8 mouse cellular contexts compared by ENCODE assay signal in the genomic region with DNA sequence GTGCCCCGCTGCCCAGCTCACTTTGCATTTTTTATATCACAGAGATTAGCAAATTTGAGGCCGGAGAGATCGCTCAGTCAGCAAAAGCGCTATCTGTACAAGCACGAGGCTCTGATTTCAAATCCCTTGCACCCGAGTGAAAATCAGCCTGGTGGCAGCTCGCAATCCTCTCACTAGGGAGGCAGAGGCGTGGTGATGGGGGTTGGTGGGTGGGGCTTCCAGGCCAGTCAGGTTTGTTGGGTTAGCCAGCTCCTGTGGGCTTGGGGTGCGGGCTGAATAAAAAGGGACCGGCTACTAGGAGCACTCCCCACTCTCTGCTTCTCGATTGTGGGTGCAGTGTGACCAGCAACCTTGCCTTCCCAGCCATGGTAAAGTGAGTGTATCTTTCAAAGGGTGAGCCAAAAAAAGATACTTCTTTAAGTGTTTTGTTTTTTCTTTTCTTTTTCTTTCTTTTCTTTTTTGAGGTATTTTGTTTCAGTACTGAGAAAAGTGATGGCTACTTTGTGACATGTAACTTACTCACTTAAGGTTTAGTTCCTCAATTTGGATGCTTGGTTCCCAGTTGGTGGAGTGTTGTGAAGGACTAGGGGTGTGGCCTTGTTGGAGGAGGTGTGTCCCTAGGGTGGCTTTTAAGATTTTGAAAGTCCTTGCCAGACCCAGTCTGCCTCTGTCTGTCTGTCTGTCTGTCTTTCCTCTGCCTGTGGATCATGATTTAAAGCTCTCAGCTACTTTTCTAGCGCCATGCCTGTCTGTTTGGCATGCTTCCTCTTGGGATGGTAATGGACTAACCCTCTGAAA. TPM values are rescaled to one million over a fixed set of nuclear protein-coding genes. Genes with fewer than 3 reads are reported as not detected.
DNase-seq lines count a peak whose midpoint lies in the region; ATAC-seq and TF ChIP-seq lines count a peak whose summit lies in the region.

No protein-coding gene starts in this region.

- no peak for DNase-seq in forebrain, postnatal 0 days
- peak; percentile 87 for DNase-seq in A20 (ENCODE audit: low read depth, low spot score)
- no peak for DNase-seq in ovary, postnatal 10 days (ENCODE audit: low spot score)
- no peak for DNase-seq in frontal cortex, adult 2 months (ENCODE audit: extremely low spot score in 1 of 2, low spot score in 1 of 2)
- DNase-seq in left cerebral cortex, postnatal 4 days, result no peak

- no peak overlapping the region for H3K27ac ChIP-seq in forebrain, postnatal 0 days (ENCODE audit: low read depth, low read length)
- H3K27ac ChIP-seq in forebrain, embryonic 16.5 days (ENCODE audit: low read length), result no peak overlapping the region

- peaks cover 4% of the 10 kb centered on the region; the same call in 1 of the 2 replicates for H3K4me1 ChIP-seq in forebrain, postnatal 0 days (ENCODE audit: insufficient read depth)
- H3K4me1 ChIP-seq in forebrain, embryonic 16.5 days (replicated peaks; ENCODE audit: control insufficient read depth, insufficient read depth, low read length), result peaks cover 26% of the 10 kb centered on the region
- H3K4me1 ChIP-seq in erythroblast, embryonic 14.5 days (ENCODE audit: control insufficient read depth), result peaks cover 88% of the 10 kb centered on the region

- no peak for TF ChIP-seq POLR2A in myocyte (IDR thresholded peaks at IDR 0.05; ENCODE audit: insufficient read length, low read depth)

- H3K36me3 ChIP-seq in forebrain, postnatal 0 days (ENCODE audit: insufficient read depth), result no peaks in the 10 kb centered on the region
- H3K36me3 ChIP-seq in forebrain, embryonic 16.5 days (ENCODE audit: control insufficient read depth, insufficient read depth), result no peaks in the 10 kb centered on the region
- H3K36me3 ChIP-seq in erythroblast, embryonic 14.5 days (ENCODE audit: control insufficient read depth), result peaks cover 36% of the 10 kb centered on the region
- no peaks in the 10 kb centered on the region for H3K36me3 ChIP-seq in myocyte (ENCODE audit: control insufficient read depth, insufficient read depth)

- no peaks in the 10 kb centered on the region for H3K9me3 ChIP-seq in forebrain, postnatal 0 days (ENCODE audit: low read length)
- H3K9me3 ChIP-seq in forebrain, embryonic 16.5 days (ENCODE audit: control insufficient read depth, low read length), result no peaks in the 10 kb centered on the region
- H3K9me3 ChIP-seq in erythroblast, embryonic 14.5 days (ENCODE audit: control insufficient read depth, low read length), result peaks cover 26% of the 10 kb centered on the region

- ATAC-seq in forebrain, postnatal 0 days, result no peak
- ATAC-seq in forebrain, embryonic 16.5 days, result no peak

- TF ChIP-seq CTCF in forebrain, postnatal 0 days (IDR thresholded peaks at IDR 0.05; ENCODE audit: low read depth), result no peak

- no peak overlapping the region for H3K4me3 ChIP-seq in forebrain, postnatal 0 days (ENCODE audit: low read depth, low read length)
- no peak overlapping the region for H3K4me3 ChIP-seq in forebrain, embryonic 16.5 days (replicated peaks; ENCODE audit: low read length)
- peak overlapping the region; percentile 69 for H3K4me3 ChIP-seq in erythroblast, embryonic 14.5 days (replicated peaks)
- H3K4me3 ChIP-seq in myocyte, result no peak overlapping the region

- H3K4me2 ChIP-seq in forebrain, postnatal 0 days (ENCODE audit: low read depth), result no peak overlapping the region
- H3K4me2 ChIP-seq in forebrain, embryonic 16.5 days (ENCODE audit: low read length), result no peak overlapping the region
- peak overlapping the region; percentile 35 for H3K4me2 ChIP-seq in myocyte (ENCODE audit: low read depth)

- H3K9ac ChIP-seq in forebrain, postnatal 0 days, result peak overlapping the region; percentile 14; the same call in 1 of the 2 replicates
- no peak overlapping the region for H3K9ac ChIP-seq in forebrain, embryonic 16.5 days (replicated peaks; ENCODE audit: low read depth, low read length)

- no peak overlapping the region for H3ac ChIP-seq in myocyte (ENCODE audit: control insufficient read depth, insufficient read length)

- no peaks in the 10 kb centered on the region for H3K27me3 ChIP-seq in forebrain, postnatal 0 days (ENCODE audit: insufficient read depth, low read length)
- H3K27me3 ChIP-seq in forebrain, embryonic 16.5 days (replicated peaks; ENCODE audit: control insufficient read depth, insufficient read depth, low read length), result no peaks in the 10 kb centered on the region
- no peaks in the 10 kb centered on the region for H3K27me3 ChIP-seq in erythroblast, embryonic 14.5 days (ENCODE audit: control insufficient read depth)
- H3K27me3 ChIP-seq in myocyte (ENCODE audit: control insufficient read depth, insufficient read depth, insufficient read length), result no peaks in the 10 kb centered on the region

- peaks cover 59% of the 10 kb centered on the region for H3K79me2 ChIP-seq in myocyte (ENCODE audit: control insufficient read depth, insufficient read depth)

- WGBS in forebrain, postnatal 0 days, result 55% methylated on average over 12 of the region's 12 CpGs
- WGBS in forebrain, embryonic 16.5 days, result 51% methylated on average over 12 of the region's 12 CpGs

- intact Hi-C loops in left cerebral cortex, postnatal 4 days (cut with DNase I), result loop anchor here (2.0 to 10.0 kb wide), 2 partner anchors 37 to 117 kb away; no protein-coding TSS in a partner anchor

TF ChIP-seq in myocyte, 11 proteins besides CTCF, POLR2A, EP300 and RAD21:
- TF ChIP-seq CEBPB (IDR thresholded peaks at IDR 0.05; ENCODE audit: insufficient read depth, poor library complexity, severe bottlenecking) (no peak), MAX (IDR thresholded peaks at IDR 0.05; ENCODE audit: low read depth) (no peak), TCF3 (IDR thresholded peaks at IDR 0.05; ENCODE audit: insufficient read length, low read depth) (no peak), SRF (IDR thresholded peaks at IDR 0.05; ENCODE audit: control insufficient read depth, insufficient read length, low read depth) (no peak), POLR2AphosphoS2 (IDR thresholded peaks at IDR 0.05; ENCODE audit: insufficient read length, low read depth) (no peak), MYOG (IDR thresholded peaks at IDR 0.05; ENCODE audit: control insufficient read depth in 1 of 3, insufficient read depth in 1 of 3, insufficient read length in 2 of 3, low read depth in 2 of 3) (no peak), REST (IDR thresholded peaks at IDR 0.05; ENCODE audit: insufficient read depth, insufficient read length) (no peak), E2F4 (IDR thresholded peaks at IDR 0.05; ENCODE audit: insufficient read depth) (no peak), MYOD1 (IDR thresholded peaks at IDR 0.05; ENCODE audit: control insufficient read depth in 1 of 3, insufficient read length in 2 of 3, low read depth in 2 of 3) (no peak), USF1 (IDR thresholded peaks at IDR 0.05; ENCODE audit: low read depth) (no peak), TCF12 (IDR thresholded peaks at IDR 0.05; ENCODE audit: insufficient read depth, poor library complexity, severe bottlenecking) (no peak)

RNA-seq across cellular contexts. Expression of a gene that starts 17.9 kb away (rescaled TPM):
- 38.4 and 49.8 TPM in 2 replicates for total RNA-seq in forebrain, postnatal 0 days (2014; rRNA removed)
- 83.1 and 93.9 TPM in 2 replicates for polyA plus RNA-seq in forebrain, postnatal 0 days (2015; fragmentation: Nextera tagmentation; extraction: Ambion mirVana)
- polyA plus RNA-seq in forebrain, embryonic 16.5 days (2015; fragmentation: Nextera tagmentation; extraction: Ambion mirVana), result 78.9 and 93.2 TPM in 2 replicates
- polyA plus RNA-seq in erythroblast, embryonic 14.5 days (2012), result 0.18 and 0.30 TPM in 2 replicates
- 14.1 TPM for polyA plus RNA-seq in myocyte (2012; fragmentation: generic; extraction: Trizol)
- polyA plus RNA-seq in frontal cortex, adult 2 months (2012; rRNA removed), result 53.1 and 53.2 TPM in 2 replicates
- total RNA-seq in left cerebral cortex, postnatal 4 days (2021), result 10 to 100 TPM; 82.0 to 84.5 TPM

RNA-seq across cellular contexts. Expression of a gene that starts 18.3 kb away (rescaled TPM):
- 86.2 and 115 TPM in 2 replicates for total RNA-seq in forebrain, postnatal 0 days (2014; rRNA removed)
- polyA plus RNA-seq in forebrain, postnatal 0 days (2015; fragmentation: Nextera tagmentation; extraction: Ambion mirVana), result 63.1 and 83.4 TPM in 2 replicates
- 61.0 and 65.6 TPM in 2 replicates for polyA plus RNA-seq in forebrain, embryonic 16.5 days (2015; fragmentation: Nextera tagmentation; extraction: Ambion mirVana)
- polyA plus RNA-seq in erythroblast, embryonic 14.5 days (2012), result 1.5 and 1.9 TPM in 2 replicates
- polyA plus RNA-seq in myocyte (2012; fragmentation: generic; extraction: Trizol), result 64.1 TPM
- 132 and 136 TPM in 2 replicates for polyA plus RNA-seq in frontal cortex, adult 2 months (2012; rRNA removed)
- total RNA-seq in left cerebral cortex, postnatal 4 days (2021), result 100 to 1,000 TPM in 1 of 2 experiments, 10 to 100 TPM in 1; 98.2 to 107 TPM

RNA-seq across cellular contexts. Expression of a gene that starts 22.4 kb away (rescaled TPM):
- 0.33 and 1.0 TPM in 2 replicates for total RNA-seq in forebrain, postnatal 0 days (2014; rRNA removed)
- 1.6 and 4.7 TPM in 2 replicates for polyA plus RNA-seq in forebrain, postnatal 0 days (2015; fragmentation: Nextera tagmentation; extraction: Ambion mirVana)
- 4.9 and 6.4 TPM in 2 replicates for polyA plus RNA-seq in forebrain, embryonic 16.5 days (2015; fragmentation: Nextera tagmentation; extraction: Ambion mirVana)
- 0.91 and 0.98 TPM in 2 replicates for polyA plus RNA-seq in erythroblast, embryonic 14.5 days (2012)
- 0.47 TPM for polyA plus RNA-seq in myocyte (2012; fragmentation: generic; extraction: Trizol)
- polyA plus RNA-seq in frontal cortex, adult 2 months (2012; rRNA removed), result 2.0 TPM in 2 replicates
- total RNA-seq in left cerebral cortex, postnatal 4 days (2021), result under 1 TPM; 0.26 to 0.28 TPM

RNA-seq across cellular contexts. Expression of a gene that starts 28.4 kb away (rescaled TPM):
- 55.9 and 60.4 TPM in 2 replicates for total RNA-seq in forebrain, postnatal 0 days (2014; rRNA removed)
- polyA plus RNA-seq in forebrain, postnatal 0 days (2015; fragmentation: Nextera tagmentation; extraction: Ambion mirVana), result 89.0 and 101 TPM in 2 replicates
- 88.3 and 89.6 TPM in 2 replicates for polyA plus RNA-seq in forebrain, embryonic 16.5 days (2015; fragmentation: Nextera tagmentation; extraction: Ambion mirVana)
- 14.0 and 24.6 TPM in 2 replicates for polyA plus RNA-seq in erythroblast, embryonic 14.5 days (2012)
- polyA plus RNA-seq in myocyte (2012; fragmentation: generic; extraction: Trizol), result 90.1 TPM
- polyA plus RNA-seq in frontal cortex, adult 2 months (2012; rRNA removed), result 96.8 and 101 TPM in 2 replicates
- total RNA-seq in left cerebral cortex, postnatal 4 days (2021), result 10 to 100 TPM; 95.0 to 97.0 TPM

RNA-seq across cellular contexts. Expression of a gene that starts 34.7 kb away (rescaled TPM):
- total RNA-seq in forebrain, postnatal 0 days (2014; rRNA removed), result 9.0 and 10.2 TPM in 2 replicates
- 6.4 and 6.9 TPM in 2 replicates for polyA plus RNA-seq in forebrain, postnatal 0 days (2015; fragmentation: Nextera tagmentation; extraction: Ambion mirVana)
- polyA plus RNA-seq in forebrain, embryonic 16.5 days (2015; fragmentation: Nextera tagmentation; extraction: Ambion mirVana), result 6.2 and 7.3 TPM in 2 replicates
- polyA plus RNA-seq in erythroblast, embryonic 14.5 days (2012), result 3.7 and 5.0 TPM in 2 replicates
- 13.6 TPM for polyA plus RNA-seq in myocyte (2012; fragmentation: generic; extraction: Trizol)
- 19.8 and 22.8 TPM in 2 replicates for polyA plus RNA-seq in frontal cortex, adult 2 months (2012; rRNA removed)
- 1 to 10 TPM; 2.4 to 3.0 TPM for total RNA-seq in left cerebral cortex, postnatal 4 days (2021)

Comparison
In these comparisons a context has a peak if more than half of its experiments do, and no peak if none do; other contexts are left out.
1. RNA of a gene that starts 17.9 kb away (polyA plus RNA-seq): 83.1 to 93.9 TPM in forebrain, postnatal 0 days, 78.9 to 93.2 TPM in forebrain, embryonic 16.5 days, 53.1 to 53.2 TPM in frontal cortex, adult 2 months and 14.1 TPM in myocyte (single experiment); 0.18 to 0.30 TPM in erythroblast, embryonic 14.5 days; every median in the first group is over 10 times any median in the second.
2. RNA of a gene that starts 18.3 kb away (polyA plus RNA-seq): 132 to 136 TPM in frontal cortex, adult 2 months, 63.1 to 83.4 TPM in forebrain, postnatal 0 days, 61.0 to 65.6 TPM in forebrain, embryonic 16.5 days and 64.1 TPM in myocyte (single experiment); 1.5 to 1.9 TPM in erythroblast, embryonic 14.5 days; every median in the first group is over 10 times any median in the second.